In genomic region chr14:54817791-54818190, GRCm38 (mm10) we compare ENCODE assay signal across 10 mouse cellular contexts. TPM values are rescaled to one million over a fixed set of nuclear protein-coding genes. Genes with fewer than 3 reads are reported as not detected.
DNase-seq lines count a peak whose midpoint lies in the region; ATAC-seq and TF ChIP-seq lines count a peak whose summit lies in the region.
"Had no signal": no experiment of that assay in that cellular context is flagged by ENCODE, and none has a peak within 500 bp of the region (broad histone marks: within the 10 kb centered on the region; RNA-seq: fewer than 3 reads in every experiment).

No protein-coding gene starts in this region.

- WGBS in heart, postnatal 0 days, result 60% methylated on average over 2 of the region's 2 CpGs
- WGBS in embryonic facial prominence, embryonic 11.5 days, result 50% methylated on average over 2 of the region's 2 CpGs
- WGBS in midbrain, embryonic 16.5 days, result 52% methylated on average over 2 of the region's 2 CpGs

- H3K9ac ChIP-seq in heart, postnatal 0 days (replicated peaks; ENCODE audit: low read depth, low read length), result no peak overlapping the region
- no peak overlapping the region for H3K9ac ChIP-seq in CH12.LX (ENCODE audit: insufficient read depth, low read depth)
- H3K9ac ChIP-seq in embryonic facial prominence, embryonic 11.5 days (replicated peaks; ENCODE audit: low read length), result no peak overlapping the region
- no peak overlapping the region for H3K9ac ChIP-seq in midbrain, embryonic 16.5 days (ENCODE audit: low read depth, low read length)
- H3K9ac ChIP-seq: liver, embryonic 13.5 days had no signal

- peak; percentile 80 for TF ChIP-seq RAD21 in CH12.LX (IDR thresholded peaks at IDR 0.05; ENCODE audit: low read depth, low read length)

- peak; percentile 20 for DNase-seq in heart, postnatal 0 days (ENCODE audit: low spot score)
- no peak for DNase-seq in heart, adult 9 months (ENCODE audit: low spot score in 2 of 2)
- DNase-seq in CH12.LX (ENCODE audit: extremely low read depth) (peak; percentile 65), adipocyte (ENCODE audit: low spot score) (peak; percentile 12)
- DNase-seq in embryonic facial prominence, embryonic 11.5 days (ENCODE audit: low spot score), result peak; percentile 13
- peak; percentile 32 to 55 for DNase-seq in layer of hippocampus, postnatal 14 days (ENCODE audit: low spot score in 2 of 2)
- DNase-seq in thymus, postnatal 36 days, result peak; percentile 20 to 37
- DNase-seq: liver, embryonic 13.5 days had no signal

- no peak overlapping the region for H3K4me3 ChIP-seq in heart, postnatal 0 days (ENCODE audit: low read depth, low read length)
- H3K4me3 ChIP-seq in CH12.LX (replicated peaks in 1 of 3; ENCODE audit: low read depth in 2 of 3, low read length in 2 of 3, poor library complexity in 1 of 3), result no peak overlapping the region
- no peak overlapping the region for H3K4me3 ChIP-seq in embryonic facial prominence, embryonic 11.5 days (ENCODE audit: low read depth, low read length)
- no peak overlapping the region for H3K4me3 ChIP-seq in midbrain, embryonic 16.5 days (ENCODE audit: low read depth, low read length)
- H3K4me3 ChIP-seq: liver, embryonic 13.5 days had no signal

- TF ChIP-seq CTCF in heart, postnatal 0 days (IDR thresholded peaks at IDR 0.05; ENCODE audit: low read depth), result peak; percentile 62
- peak; percentile 16 to 83; a peak in 2 of 4 replicates for TF ChIP-seq CTCF in CH12.LX (conservative IDR thresholded peaks at IDR 0.05 in 1 of 2, IDR thresholded peaks at IDR 0.05 in 1 of 2; ENCODE audit: low read depth in 2 of 2, low read length in 2 of 2)

- no peak for TF ChIP-seq EP300 in heart, postnatal 0 days (IDR thresholded peaks at IDR 0.05; ENCODE audit: low read depth)
- TF ChIP-seq EP300 in CH12.LX (IDR thresholded peaks at IDR 0.05; ENCODE audit: low read length), result no peak

- no peaks in the 10 kb centered on the region for H3K79me2 ChIP-seq in CH12.LX (replicated peaks; ENCODE audit: control insufficient read depth, extremely low read depth, insufficient read depth, poor library complexity, severe bottlenecking)

- dilution Hi-C loops in CH12.LX (cut with MboI; ENCODE audit: extremely low pct_ligation_motif_present, extremely low pct_unique_long_range_greater_than_20kb, low sequenced_read_pairs), result no loop called here

- no peaks in the 10 kb centered on the region for H3K4me1 ChIP-seq in heart, postnatal 0 days (ENCODE audit: control insufficient read depth, insufficient read depth)
- no peaks in the 10 kb centered on the region for H3K4me1 ChIP-seq in CH12.LX (ENCODE audit: control insufficient read depth in 1 of 2, insufficient read depth in 2 of 2)
- no peaks in the 10 kb centered on the region for H3K4me1 ChIP-seq in embryonic facial prominence, embryonic 11.5 days (ENCODE audit: control insufficient read depth, insufficient read depth, low read length)
- H3K4me1 ChIP-seq in midbrain, embryonic 16.5 days (ENCODE audit: control insufficient read depth, insufficient read depth, low read length), result no peaks in the 10 kb centered on the region

- no peak overlapping the region for H3K27ac ChIP-seq in heart, postnatal 0 days (ENCODE audit: low read depth)
- no peak overlapping the region for H3K27ac ChIP-seq in CH12.LX (ENCODE audit: insufficient read depth, low read depth)
- no peak overlapping the region for H3K27ac ChIP-seq in embryonic facial prominence, embryonic 11.5 days (replicated peaks; ENCODE audit: low read depth, low read length)
- no peak overlapping the region for H3K27ac ChIP-seq in midbrain, embryonic 16.5 days (ENCODE audit: low read length)
- H3K27ac ChIP-seq: liver, embryonic 13.5 days had no signal

- no peaks in the 10 kb centered on the region for H3K36me3 ChIP-seq in heart, postnatal 0 days (replicated peaks; ENCODE audit: control insufficient read depth, insufficient read depth, low read length)
- no peaks in the 10 kb centered on the region for H3K36me3 ChIP-seq in CH12.LX (replicated peaks in 1 of 2; ENCODE audit: control insufficient read depth in 1 of 2, insufficient read depth in 1 of 2, low read length in 1 of 2)
- no peaks in the 10 kb centered on the region for H3K36me3 ChIP-seq in embryonic facial prominence, embryonic 11.5 days (replicated peaks; ENCODE audit: control insufficient read depth, insufficient read depth, low read depth, low read length)
- no peaks in the 10 kb centered on the region for H3K36me3 ChIP-seq in midbrain, embryonic 16.5 days (ENCODE audit: control insufficient read depth, insufficient read depth, low read length)
- H3K36me3 ChIP-seq: liver, embryonic 13.5 days had no signal

- no peak for ATAC-seq in heart, postnatal 0 days (ENCODE audit: insufficient read depth, low read depth)
- no peak for ATAC-seq in embryonic facial prominence, embryonic 11.5 days (replicated peaks; ENCODE audit: insufficient number of reproducible peaks, low FRiP score, low TSS enrichment, low read depth)
- ATAC-seq in midbrain, embryonic 16.5 days, result no peak

- in situ Hi-C loops in CH12.LX (cut with MboI; ENCODE audit: low pct_ligation_motif_present, low pct_unique_long_range_greater_than_20kb, low sequenced_read_pairs), result no loop called here

- no peaks in the 10 kb centered on the region for H3K27me3 ChIP-seq in heart, postnatal 0 days (ENCODE audit: control insufficient read depth, insufficient read depth, low read length)
- no peaks in the 10 kb centered on the region for H3K27me3 ChIP-seq in CH12.LX (replicated peaks)
- no peaks in the 10 kb centered on the region for H3K27me3 ChIP-seq in embryonic facial prominence, embryonic 11.5 days (ENCODE audit: control insufficient read depth, insufficient read depth, low read length)
- no peaks in the 10 kb centered on the region for H3K27me3 ChIP-seq in midbrain, embryonic 16.5 days (ENCODE audit: control insufficient read depth, insufficient read depth, low read depth, low read length)
- H3K27me3 ChIP-seq: liver, embryonic 13.5 days had no signal

- H3K4me2 ChIP-seq in heart, postnatal 0 days (ENCODE audit: low read depth, low read length), result no peak overlapping the region
- H3K4me2 ChIP-seq in CH12.LX (ENCODE audit: insufficient read depth, low read depth, poor library complexity, severe bottlenecking), result no peak overlapping the region
- no peak overlapping the region for H3K4me2 ChIP-seq in embryonic facial prominence, embryonic 11.5 days (ENCODE audit: low read depth, low read length)
- H3K4me2 ChIP-seq in midbrain, embryonic 16.5 days (ENCODE audit: low read length), result no peak overlapping the region
- H3K4me2 ChIP-seq: liver, embryonic 13.5 days had no signal

- no peaks in the 10 kb centered on the region for H3K9me3 ChIP-seq in heart, postnatal 0 days (replicated peaks; ENCODE audit: control insufficient read depth, low read length)
- H3K9me3 ChIP-seq in CH12.LX (replicated peaks; ENCODE audit: low read length), result no peaks in the 10 kb centered on the region
- no peaks in the 10 kb centered on the region for H3K9me3 ChIP-seq in embryonic facial prominence, embryonic 11.5 days (replicated peaks; ENCODE audit: control insufficient read depth, low read length)
- no peaks in the 10 kb centered on the region for H3K9me3 ChIP-seq in midbrain, embryonic 16.5 days (replicated peaks; ENCODE audit: control insufficient read depth, low read length, poor library complexity, severe bottlenecking)
- H3K9me3 ChIP-seq: liver, embryonic 13.5 days had no signal

- TF ChIP-seq POLR2A in CH12.LX (IDR thresholded peaks at IDR 0.05; ENCODE audit: low read depth, low read length), result no peak

TF ChIP-seq in CH12.LX, 34 proteins besides CTCF, POLR2A, EP300 and RAD21 (continues in another document):
- TF ChIP-seq JUND (conservative IDR thresholded peaks at IDR 0.05; ENCODE audit: low read depth, low read length), result no peak

RNA-seq across cellular contexts. Expression of gene Rnf212b, which starts 3.9 kb away (rescaled TPM):
- total RNA-seq in heart, postnatal 0 days (2014; rRNA removed; ENCODE audit: low replicate concordance), result not detected in 2 replicates
- 0.15 TPM in 1 of 2 replicates, not detected in the other for polyA plus RNA-seq in heart, postnatal 0 days (2015; fragmentation: Nextera tagmentation; extraction: Ambion mirVana)
- not detected in 2 replicates for total RNA-seq in CH12.LX (2012; rRNA removed)
- not detected in 2 replicates for total RNA-seq in CH12.LX (2014; rRNA removed)
- polyA plus RNA-seq in CH12.LX (2012; ENCODE audit: insufficient read length, low read depth), result not detected in 2 replicates
- polyA plus RNA-seq in embryonic facial prominence, embryonic 11.5 days (2014; fragmentation: Nextera tagmentation; extraction: Ambion mirVana), result not detected in 2 replicates
- total RNA-seq in layer of hippocampus, postnatal 14 days (2021), result not detected
- polyA plus RNA-seq in midbrain, embryonic 16.5 days (2015; fragmentation: Nextera tagmentation; extraction: Ambion mirVana), result not detected in 2 replicates
- polyA plus RNA-seq: liver, embryonic 13.5 days; stomach, embryonic 14.5 days had no signal

RNA-seq across cellular contexts. Expression of gene Slc7a8, which starts 36.0 kb away (rescaled TPM):
- 3.1 and 3.2 TPM in 2 replicates for total RNA-seq in heart, postnatal 0 days (2014; rRNA removed; ENCODE audit: low replicate concordance)
- 1.2 and 1.3 TPM in 2 replicates for polyA plus RNA-seq in heart, postnatal 0 days (2015; fragmentation: Nextera tagmentation; extraction: Ambion mirVana)
- 0.08 and 0.13 TPM in 2 replicates for total RNA-seq in CH12.LX (2012; rRNA removed)
- total RNA-seq in CH12.LX (2014; rRNA removed), result not detected in 2 replicates
- polyA plus RNA-seq in CH12.LX (2012; ENCODE audit: insufficient read length, low read depth), result 0.16 and 0.17 TPM in 2 replicates
- 2.5 and 5.3 TPM in 2 replicates for polyA plus RNA-seq in embryonic facial prominence, embryonic 11.5 days (2014; fragmentation: Nextera tagmentation; extraction: Ambion mirVana)
- 10 to 100 TPM; 66.1 to 66.2 TPM for total RNA-seq in layer of hippocampus, postnatal 14 days (2021)
- 8.8 and 12.0 TPM in 2 replicates for polyA plus RNA-seq in midbrain, embryonic 16.5 days (2015; fragmentation: Nextera tagmentation; extraction: Ambion mirVana)

RNA-seq across cellular contexts. Expression of gene Homez, which starts 53.0 kb away (rescaled TPM):
- 4.5 and 5.1 TPM in 2 replicates for total RNA-seq in heart, postnatal 0 days (2014; rRNA removed; ENCODE audit: low replicate concordance)
- 4.3 and 5.4 TPM in 2 replicates for polyA plus RNA-seq in heart, postnatal 0 days (2015; fragmentation: Nextera tagmentation; extraction: Ambion mirVana)
- total RNA-seq in CH12.LX (2012; rRNA removed) (2.3 and 3.7 TPM in 2 replicates), CH12.LX (2014; rRNA removed) (3.5 TPM in 2 replicates)
- polyA plus RNA-seq in CH12.LX (2012; ENCODE audit: insufficient read length, low read depth), result 2.3 and 7.2 TPM in 2 replicates
- 13.7 and 14.5 TPM in 2 replicates for polyA plus RNA-seq in embryonic facial prominence, embryonic 11.5 days (2014; fragmentation: Nextera tagmentation; extraction: Ambion mirVana)
- 10 to 100 TPM; 20.8 to 21.7 TPM for total RNA-seq in layer of hippocampus, postnatal 14 days (2021)
- 13.2 and 14.5 TPM in 2 replicates for polyA plus RNA-seq in midbrain, embryonic 16.5 days (2015; fragmentation: Nextera tagmentation; extraction: Ambion mirVana)

RNA-seq across cellular contexts. Expression of gene Ppp1r3e, which starts 59.6 kb away (rescaled TPM):
- 0.08 and 1.3 TPM in 2 replicates for total RNA-seq in heart, postnatal 0 days (2014; rRNA removed; ENCODE audit: low replicate concordance)
- polyA plus RNA-seq in heart, postnatal 0 days (2015; fragmentation: Nextera tagmentation; extraction: Ambion mirVana), result 0.79 and 1.3 TPM in 2 replicates
- 1.3 and 1.6 TPM in 2 replicates for total RNA-seq in CH12.LX (2012; rRNA removed)
- total RNA-seq in CH12.LX (2014; rRNA removed), result 0.51 and 0.55 TPM in 2 replicates
- polyA plus RNA-seq in CH12.LX (2012; ENCODE audit: insufficient read length, low read depth), result 1.2 and 1.4 TPM in 2 replicates
- 0.33 and 0.34 TPM in 2 replicates for polyA plus RNA-seq in embryonic facial prominence, embryonic 11.5 days (2014; fragmentation: Nextera tagmentation; extraction: Ambion mirVana)
- 10 to 100 TPM; 24.3 to 27.5 TPM for total RNA-seq in layer of hippocampus, postnatal 14 days (2021)
- polyA plus RNA-seq in midbrain, embryonic 16.5 days (2015; fragmentation: Nextera tagmentation; extraction: Ambion mirVana), result 2.3 and 3.4 TPM in 2 replicates

Comparison
In these comparisons a context has a peak if more than half of its experiments do, and no peak if none do; other contexts are left out.
1. DNase-seq: peak in heart, postnatal 0 days (single experiment), CH12.LX (single experiment), adipocyte (single experiment), embryonic facial prominence, embryonic 11.5 days (single experiment), layer of hippocampus, postnatal 14 days (2 of 2) and thymus, postnatal 36 days (2 of 2); none in heart, adult 9 months (0 of 2).